Mouse (Mus musculus): ENCODE measurements at regions not wholly inside any gene's neighbourhood (a gene's known extent, or its start where the extent isn't known, plus 50 kb on each side); places are given as distances from the start of the nearest gene placed in this dataset.

DNA sequence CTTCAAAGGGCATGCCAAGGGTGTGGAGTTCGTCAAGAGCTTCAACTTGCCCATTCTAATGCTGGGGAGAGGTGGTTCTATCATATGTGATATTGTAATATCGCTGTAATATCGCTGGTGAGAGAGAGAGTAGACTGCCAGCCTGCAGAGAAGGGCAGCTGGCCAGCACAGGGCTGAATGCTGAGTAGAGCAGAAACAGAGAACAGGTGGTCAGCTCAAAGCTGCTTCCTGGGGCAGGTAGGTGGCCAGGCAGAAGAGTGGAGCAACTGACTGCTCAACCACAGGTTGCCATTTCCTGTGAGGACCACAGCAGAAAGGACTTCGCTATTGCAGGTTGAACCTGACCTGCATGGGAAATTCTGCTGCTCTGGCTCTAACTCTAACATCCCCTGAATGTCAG, 108.5 kb upstream of the Hs6st1 start:
- no peak for DNase-seq (ENCODE audit: low spot score in 2 of 2)

DNA sequence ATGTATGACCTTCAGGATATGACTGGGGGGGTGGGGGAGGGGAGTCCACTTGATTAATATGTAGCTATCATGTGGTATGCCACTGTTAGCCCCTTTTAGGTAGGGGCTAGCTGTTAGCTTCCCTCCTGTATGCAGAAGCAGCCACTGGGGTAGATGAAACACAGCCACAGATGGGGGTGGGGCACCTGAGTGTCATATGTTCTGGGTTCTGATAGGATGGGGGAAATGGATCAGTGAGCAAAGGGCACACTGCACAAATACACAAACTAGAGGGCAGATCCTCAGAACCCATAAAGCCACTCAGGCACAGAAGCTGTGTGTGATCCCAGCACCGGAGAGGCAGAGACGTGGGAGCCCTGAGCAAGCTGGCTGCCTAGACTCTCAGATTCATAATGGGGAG, 107.4 kb upstream of the Hs6st1 start:
- DNase-seq (ENCODE audit: low spot score in 2 of 2) = no peak

DNA sequence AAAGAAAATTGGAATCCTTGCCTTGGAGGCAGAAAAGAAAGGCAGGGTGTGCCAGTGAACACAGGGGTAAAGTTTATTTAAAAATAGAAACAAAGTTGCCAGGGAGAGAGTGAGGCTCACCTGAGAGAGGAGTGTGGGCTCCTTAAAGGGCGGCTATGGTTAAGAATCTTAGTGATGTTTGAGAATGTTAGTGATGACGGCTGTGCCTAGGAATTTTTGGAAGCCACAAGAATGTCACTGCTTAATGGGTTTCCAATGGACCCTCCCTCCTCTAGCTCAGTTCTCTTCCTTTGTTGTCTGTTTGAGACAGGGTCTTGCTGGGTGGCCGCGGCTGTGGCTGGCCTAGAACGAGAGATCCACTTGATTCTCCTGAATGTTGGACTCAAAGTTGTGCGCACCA, 106.3 kb upstream of the Hs6st1 start:
- DNase-seq (ENCODE audit: low spot score in 2 of 2) = no peak

DNA sequence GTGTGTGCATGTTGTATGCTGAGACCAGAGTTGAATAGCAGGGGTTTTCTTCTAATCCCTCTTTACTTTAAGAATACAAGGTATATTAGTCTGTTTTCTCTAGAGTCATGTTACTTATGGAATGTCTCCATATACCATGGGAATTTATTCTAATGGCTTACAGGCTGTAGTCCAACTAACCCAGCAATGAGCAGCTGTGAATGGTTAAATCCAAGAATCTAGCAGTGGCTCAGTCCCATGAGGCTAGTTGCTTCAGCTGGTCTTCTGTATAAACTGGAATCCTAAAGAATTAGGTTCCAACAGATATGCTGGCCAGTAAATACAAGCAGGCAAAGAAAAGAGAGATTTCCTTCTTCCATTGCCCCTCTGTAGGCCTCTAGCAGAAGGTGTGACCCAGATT, 99.7 kb upstream of the Hs6st1 start:
- no peak for DNase-seq (ENCODE audit: low spot score in 2 of 2)

DNA sequence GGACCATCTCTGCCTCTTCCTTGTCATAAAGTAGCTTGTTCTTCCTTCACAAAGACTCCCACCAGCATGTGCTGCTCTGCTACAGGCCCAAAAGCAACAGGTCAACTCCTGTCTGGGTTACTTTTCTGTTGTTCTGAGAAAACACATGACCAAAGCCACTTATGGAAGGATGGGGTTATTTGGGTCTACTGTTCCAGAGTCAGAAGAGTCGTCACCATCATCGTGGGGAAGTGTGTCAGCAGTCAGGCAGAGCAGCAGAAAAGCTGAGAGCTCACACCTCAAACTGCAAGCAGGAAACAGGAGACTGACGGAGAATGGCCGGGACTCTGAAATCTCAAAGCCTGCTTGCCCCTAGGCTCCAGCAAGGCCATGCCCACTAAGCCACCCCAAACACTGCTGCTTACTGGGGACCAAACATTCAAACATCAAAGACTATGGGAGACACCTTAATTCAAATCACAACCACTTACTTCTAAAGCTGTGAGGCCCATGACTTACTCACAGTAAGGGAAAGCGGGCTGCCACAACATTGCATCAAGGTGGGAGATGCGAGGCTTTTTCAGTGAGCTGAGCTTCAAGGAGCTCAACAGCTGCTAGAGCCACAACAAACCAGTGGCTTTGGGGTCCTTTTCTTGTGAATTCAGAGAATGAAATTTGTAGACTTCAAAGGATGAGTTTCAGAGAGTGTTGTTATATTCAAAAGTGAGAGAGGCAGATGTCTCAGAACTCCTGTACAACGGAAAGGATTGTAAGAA, 96.6 kb upstream of the Hs6st1 start:
- DNase-seq (ENCODE audit: low spot score in 2 of 2) = no peak

DNA sequence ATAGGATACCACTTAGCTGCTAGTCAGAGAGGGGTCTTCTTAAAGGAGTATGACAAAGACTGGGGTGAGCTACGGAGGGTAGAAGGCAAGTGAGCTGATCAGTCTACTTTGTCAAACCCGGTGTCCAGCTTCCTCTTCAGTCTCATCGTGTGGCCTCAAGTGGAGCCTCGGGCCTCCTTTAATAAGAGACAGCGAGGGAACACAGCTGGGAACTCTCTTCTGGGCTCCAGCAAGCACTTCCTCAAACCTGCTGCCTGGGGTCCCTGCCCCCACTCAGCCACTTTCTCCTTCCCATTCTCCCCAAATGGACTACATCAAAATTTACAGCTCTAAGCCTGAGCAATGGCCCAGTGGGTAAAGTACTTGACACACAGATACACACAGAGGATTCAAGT, 96.0 kb upstream of the Hs6st1 start:
- no peak for DNase-seq (ENCODE audit: low spot score in 2 of 2)

DNA sequence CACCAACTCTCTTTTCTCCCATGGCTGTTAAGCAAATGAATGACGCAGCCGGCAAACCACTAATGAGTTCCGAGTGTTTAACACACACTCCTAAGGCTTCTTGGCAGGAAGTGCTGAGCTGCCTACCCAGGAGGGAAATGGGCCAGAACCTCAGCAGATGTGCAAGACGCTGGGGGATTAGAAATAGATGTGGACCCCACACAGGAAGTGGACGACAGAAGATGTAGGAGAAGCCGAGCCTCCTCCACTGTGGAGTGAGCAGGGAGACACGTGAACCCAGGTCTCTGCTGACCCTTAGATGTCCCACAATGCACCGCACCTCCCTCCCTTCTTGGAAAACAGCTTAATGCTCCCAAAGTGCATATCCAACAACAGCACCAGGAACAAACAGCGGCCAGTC, 94.8 kb upstream of the Hs6st1 start:
- no peak for DNase-seq (ENCODE audit: low spot score in 2 of 2)

DNA sequence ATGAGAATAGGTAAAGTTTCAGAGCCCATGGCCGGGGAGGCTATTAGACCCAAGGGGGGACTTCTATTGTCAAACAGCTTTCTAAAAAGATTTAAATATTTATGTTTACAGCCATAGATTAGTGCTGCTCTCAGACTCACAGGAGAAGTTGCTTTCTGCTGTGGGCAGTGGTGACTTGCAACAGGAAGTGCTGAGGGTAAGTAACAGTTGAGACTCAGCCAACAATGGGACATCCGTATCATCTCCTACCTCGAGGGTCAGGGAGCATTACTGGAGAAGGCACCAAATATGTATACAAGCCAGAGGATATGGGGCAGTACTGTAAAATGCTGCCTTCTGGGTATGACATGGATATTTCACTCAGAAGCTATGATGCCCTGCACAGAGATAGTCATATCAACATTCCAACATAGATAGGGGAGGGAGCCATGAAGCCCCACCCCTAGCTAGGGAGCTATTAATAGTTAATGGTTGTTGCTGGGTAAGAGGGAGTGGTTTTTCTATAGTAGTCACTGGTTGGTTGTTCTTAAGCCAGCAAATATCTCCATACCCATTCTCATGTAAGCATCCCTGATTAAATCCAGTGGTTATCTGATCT, 92.5 kb upstream of the Hs6st1 start:
- DNase-seq (ENCODE audit: low spot score in 2 of 2) = no peak

DNA sequence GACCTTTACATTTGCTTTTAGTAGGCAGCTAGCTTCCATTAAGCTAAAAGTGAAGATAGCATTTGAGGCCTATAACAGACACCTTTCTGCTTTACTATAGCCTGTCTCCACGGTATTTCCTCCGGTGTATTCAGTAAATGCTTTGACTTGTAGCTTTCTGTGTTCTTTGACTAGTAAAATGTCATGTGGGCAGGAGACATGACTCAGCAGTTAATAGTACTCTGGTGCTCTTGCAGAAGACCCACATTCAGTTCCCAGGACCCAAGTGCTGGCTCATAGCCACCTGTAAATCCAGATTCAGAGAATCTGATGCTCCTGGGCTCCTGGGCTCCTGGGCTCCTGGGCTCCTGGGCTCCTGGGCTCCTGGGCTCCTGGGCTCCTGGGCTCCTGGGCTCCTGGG, 91.7 kb upstream of the Hs6st1 start:
- DNase-seq (ENCODE audit: low spot score in 2 of 2) = no peak

DNA sequence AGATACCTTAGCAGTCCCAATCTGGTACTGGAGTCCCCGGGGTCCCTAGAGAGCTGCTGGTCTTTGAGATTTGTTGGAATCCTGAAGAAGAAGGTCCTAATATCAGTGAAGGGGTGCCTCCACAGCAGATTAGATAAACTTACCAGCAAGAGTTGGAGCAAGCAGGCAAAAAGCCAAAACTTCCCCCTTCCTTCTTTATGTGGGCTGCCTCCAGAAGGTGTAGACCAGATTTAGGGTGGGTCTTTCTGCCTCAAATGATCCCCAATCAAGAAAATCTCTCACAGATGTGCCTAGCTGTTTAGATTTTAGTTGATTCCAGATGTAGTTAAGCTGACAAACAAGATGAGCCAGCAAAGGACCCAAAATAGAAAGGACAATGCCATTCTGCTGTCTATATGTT, 90.1 kb upstream of the Hs6st1 start:
- no peak for DNase-seq (ENCODE audit: low spot score in 2 of 2)

DNA sequence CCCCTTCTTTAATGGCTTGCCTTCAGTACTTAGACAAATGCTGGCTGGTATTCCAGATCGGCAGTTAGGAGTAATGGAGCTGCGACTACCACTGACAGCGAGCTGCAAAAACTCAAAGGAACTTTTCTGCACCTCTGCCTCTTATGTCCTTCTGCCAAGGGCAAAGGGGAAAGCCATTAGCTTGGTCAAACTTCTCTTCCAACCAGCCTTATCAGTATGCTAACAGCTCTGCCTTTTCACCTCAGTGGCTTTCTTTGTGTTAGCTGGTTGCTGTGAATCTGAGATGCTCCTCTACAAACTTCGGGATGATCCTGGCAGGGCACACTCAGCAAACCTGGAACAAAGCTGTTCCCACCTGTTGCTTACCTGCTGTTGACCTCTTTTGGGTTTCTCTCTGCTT, 89.4 kb upstream of the Hs6st1 start:
- DNase-seq (ENCODE audit: low spot score in 2 of 2) = no peak

DNA sequence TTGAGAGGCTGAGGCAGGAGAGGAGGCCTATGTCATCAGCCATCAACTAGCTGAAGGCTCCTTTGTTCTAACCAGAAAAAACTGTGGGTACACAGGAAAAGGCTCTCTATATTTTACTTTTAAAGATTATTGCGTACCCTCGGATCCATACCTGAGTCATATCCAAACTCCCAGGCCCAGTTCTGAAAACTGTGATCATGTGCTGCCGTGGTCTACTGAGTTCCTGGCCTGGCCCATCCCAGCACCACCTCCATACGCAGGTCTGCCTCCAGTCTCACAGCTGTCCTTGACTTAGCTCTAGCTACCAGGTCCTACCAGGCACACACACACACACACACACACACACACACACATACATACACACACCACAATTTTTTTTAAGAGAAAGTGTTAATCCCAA, 87.0 kb upstream of the Hs6st1 start:
- DNase-seq (ENCODE audit: low spot score in 2 of 2) = no peak

DNA sequence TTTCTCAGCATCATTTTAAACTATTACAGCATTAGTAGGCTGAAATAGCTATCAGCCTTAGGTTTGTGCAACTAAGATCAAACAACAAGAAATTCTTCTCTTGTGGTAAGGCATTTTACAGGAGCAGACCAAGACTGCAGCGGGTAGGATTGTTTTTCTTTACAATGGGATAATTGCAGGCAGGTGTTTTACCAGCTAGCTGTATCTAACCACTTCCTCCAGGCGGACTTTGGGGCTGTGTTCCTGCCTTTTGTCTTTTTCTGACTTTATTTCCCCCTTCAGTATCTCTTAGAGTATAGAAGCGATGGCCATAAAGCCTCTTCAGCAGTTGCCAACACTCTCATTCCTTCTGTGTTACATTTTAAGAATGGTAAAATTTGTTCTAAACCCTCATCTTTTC, 84.8 kb upstream of the Hs6st1 start:
- DNase-seq (ENCODE audit: low spot score in 2 of 2) = no peak

DNA sequence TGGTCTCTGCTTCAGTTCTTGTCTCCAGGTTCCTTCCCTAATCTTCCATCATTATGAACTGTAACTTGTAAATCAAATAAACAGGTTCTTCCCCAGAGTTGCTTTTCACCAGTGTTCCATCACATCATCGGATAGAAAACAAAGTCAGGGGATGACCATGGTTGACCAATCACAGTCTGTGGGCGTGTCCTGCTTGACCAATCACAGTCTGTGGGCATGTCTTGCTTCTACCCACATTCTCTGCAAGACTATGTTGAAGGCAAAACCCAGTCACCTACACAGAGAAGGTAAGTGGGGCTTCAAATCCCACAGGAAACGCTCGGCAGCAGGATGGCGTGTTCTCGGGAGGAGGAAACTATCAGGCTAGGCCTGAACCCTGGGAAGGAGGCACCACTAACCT, 82.9 kb upstream of the Hs6st1 start:
- no peak for DNase-seq (ENCODE audit: low spot score in 2 of 2)

DNA sequence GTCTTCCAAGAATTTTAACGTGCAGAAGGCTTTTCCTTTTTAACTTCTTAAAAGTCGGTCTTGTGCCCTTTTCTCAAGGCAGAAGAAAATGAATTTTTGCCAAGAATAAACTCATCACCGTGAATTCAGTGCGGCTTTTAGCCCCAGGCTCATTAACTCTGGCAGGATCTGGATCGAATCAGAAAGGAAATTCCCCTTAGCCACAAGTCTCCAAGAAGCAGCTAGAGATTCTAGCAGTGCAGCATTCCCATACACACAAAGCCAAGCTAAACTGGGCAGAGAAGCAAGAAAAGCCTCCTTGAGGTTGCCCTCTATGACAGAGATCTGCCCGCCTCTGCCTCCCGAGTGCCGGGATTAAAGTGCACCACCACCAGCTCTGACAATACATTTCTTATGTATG, 81.5 kb upstream of the Hs6st1 start:
- DNase-seq (ENCODE audit: low spot score in 2 of 2) = no peak

DNA sequence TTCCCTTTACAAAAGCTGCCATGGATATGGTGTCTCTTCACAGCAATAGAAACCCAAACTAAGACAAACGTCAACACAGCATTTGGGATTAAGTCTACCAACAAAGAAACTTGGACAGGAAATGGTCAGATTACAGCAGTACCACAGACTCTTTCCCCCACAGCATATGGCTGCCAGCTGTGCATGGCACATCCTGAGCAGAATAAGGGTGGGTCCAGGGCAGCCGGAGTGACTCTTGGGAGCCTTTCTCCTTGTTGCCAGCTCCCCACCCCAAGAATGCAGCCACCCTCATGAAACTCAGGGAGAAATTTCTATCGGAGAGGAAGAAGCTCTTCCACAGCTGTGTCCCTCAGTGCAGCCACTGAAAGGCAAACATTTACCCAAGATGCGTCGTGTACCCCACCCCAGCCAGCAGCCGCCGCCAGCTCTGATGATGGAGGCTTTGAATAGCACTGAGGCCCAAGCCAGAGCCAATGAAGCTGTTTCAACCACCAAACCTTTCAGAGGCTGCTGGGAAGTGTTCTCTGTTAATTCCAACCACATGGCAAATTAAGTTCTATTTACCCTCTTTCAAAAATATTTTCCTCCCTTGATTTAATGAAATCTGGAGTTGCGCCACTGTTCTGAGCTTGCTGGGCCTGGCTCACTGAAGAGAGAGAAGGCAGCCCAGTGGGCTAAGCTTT, 75.8 kb upstream of the Hs6st1 start:
- no peak for DNase-seq (ENCODE audit: low spot score in 2 of 2)

DNA sequence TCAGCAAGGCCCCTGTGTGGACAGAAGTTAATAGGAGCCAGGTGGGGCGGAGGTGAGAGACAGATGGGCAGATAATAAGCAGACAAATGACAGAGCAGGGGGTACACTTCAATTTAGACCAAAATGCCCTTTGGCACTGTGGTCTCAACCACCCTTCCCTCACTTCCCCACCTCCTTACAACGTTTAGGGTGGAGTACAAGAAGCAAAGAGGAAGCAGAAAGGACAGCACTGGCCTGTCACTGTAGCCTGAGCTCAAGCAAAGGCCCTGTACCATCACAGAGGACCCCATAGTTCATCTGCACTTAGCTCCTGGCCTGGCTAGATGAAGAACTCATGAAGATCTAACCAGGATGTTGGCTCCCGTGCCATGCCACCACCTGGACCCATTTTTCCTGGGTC, 75.3 kb upstream of the Hs6st1 start:
- DNase-seq (ENCODE audit: low spot score in 2 of 2) = no peak

DNA sequence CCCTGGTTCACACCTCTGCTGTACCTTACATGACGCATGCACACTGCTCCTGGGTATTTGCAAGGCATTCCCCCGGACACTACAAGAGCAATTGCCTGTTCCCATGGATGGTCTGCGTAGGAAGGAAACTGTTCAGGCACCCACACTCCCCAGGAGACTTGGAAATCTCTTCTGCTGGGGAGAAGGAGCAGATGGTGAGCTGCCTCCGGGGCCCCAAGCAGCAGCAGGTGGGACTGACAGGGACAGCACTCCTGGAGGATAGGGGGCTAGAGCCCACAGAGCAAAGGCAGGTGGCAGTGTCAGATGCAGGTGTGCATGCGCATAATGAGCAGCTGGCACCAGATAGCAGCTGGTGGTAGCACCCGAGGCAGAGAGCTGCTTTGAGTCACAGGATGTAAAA, 72.5 kb upstream of the Hs6st1 start:
- DNase-seq (ENCODE audit: low spot score in 2 of 2) = no peak

DNA sequence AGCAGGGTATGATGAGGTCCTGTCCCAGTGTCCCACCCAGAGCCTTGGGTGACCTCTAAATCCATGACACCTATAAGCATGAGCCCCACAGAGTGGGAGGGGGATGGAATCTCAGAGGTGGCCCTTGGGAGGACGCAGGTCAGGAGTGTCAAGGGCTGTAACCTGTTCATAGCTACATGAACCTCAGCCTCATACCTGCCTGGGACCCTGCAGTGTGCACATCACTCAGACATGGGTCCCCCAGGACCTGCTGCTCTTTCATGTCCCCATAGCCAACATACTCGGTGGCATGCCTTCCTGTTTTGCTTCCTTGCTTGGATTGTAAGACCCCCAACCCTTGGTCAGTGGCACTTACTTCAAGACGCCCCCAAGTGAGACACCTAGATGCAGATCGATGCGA, 66.9 kb upstream of the Hs6st1 start:
- no peak for DNase-seq (ENCODE audit: low spot score in 2 of 2)

DNA sequence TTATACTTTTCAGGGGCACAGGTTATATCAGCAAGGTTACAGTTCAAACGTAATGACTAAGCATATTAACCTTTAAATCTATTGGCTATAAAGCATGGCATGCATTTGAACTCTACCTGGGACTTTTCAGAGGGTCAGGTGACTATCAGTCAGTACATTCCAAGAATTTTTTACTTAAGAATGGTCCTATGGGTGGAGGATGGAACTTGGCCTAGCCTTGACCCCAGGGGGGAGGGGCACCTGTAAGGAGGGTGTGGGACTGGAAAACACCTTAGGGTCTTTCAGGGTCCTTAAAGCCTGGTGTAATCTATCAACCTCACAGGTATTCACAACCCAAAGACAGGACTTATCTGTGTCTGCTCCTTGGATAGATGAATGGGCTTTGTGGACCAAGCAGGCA, 66.4 kb upstream of the Hs6st1 start:
- no peak for DNase-seq (ENCODE audit: low spot score in 2 of 2)

DNA sequence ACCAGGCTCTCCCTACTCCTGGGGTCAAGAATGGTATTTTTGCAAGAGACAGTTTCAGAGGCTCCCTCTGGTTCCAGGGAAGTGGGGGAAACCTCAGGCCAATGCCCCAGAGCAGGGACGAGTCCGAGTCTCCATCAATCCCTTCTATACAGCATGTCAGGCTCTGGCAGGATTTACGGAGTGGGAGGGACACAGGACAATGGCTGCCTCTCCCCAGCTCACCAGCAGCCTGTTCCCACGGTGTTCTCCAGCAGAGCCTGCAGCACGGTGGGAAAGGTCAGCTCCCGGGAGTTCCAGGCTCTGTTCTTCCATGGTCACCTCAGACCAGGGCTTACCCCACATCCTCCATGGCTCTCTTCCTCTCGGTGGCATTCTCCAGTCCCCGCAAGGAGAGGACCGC, 64.6 kb upstream of the Hs6st1 start:
- no peak for DNase-seq (ENCODE audit: low spot score in 2 of 2)

DNA sequence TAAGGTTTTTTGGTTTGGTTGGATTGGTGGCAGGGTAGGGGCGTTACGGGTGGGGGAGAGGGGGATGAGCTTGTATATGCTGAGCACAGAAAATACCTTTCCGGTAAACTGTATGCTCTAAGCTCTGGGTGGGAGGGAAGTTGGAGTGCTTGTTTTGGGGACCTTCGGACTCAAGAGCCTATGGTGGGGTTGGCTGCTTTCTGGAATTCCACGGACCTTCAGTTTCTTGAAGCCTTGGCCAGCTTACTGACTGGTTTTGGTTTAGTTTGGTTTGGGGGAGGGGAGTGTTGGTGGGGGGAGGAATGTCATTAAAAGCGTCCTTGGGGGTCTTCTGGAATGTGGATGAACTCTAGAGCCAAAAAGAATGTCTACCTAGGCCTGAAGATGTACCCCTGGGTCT, 59.6 kb upstream of the Hs6st1 start:
- DNase-seq (ENCODE audit: low spot score in 2 of 2) = no peak

DNA sequence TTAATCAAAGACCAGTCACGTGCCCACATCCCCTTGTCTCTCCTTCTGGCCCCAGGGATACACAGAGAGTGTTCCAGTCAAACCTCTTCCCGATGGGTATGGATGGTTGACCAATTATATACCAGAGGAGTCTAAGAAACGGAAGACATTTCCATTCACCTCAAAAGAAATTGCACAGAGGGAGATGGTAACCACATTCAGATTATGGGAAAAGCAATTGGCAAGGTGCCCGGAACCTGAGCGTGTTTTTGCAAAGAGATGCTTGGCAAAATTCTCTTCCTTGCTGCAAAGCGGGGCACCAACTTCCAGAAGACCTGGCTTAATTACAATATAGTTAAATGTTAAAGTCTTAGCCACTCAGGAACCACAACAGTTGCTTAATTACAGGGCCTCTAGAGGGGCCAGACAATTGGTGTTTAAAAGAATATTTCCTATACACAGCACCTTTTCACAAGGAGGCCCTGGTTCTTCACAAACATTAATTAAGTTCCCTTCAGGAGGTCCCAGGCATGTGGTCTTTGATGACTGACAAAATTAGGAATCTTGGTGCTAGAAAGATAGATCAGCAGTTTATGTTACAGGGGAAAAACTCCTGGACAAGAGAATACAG, 59.1 kb upstream of the Hs6st1 start:
- no peak for DNase-seq (ENCODE audit: low spot score in 2 of 2)

Data from urinary bladder, postnatal 4 days (tissue).